Mouse (Mus musculus) gastrocnemius, postnatal 10 days (tissue): ENCODE measurements around the gene 4933411K16Rik. TPM values are rescaled to one million over a fixed set of nuclear protein-coding genes. Genes with fewer than 3 reads are reported as not detected.

Experiments used
- DNase-seq: peaks from one replicate; pipeline ENCODE4 v3.0.0; 2021; ENCODE audit warnings: mixed read lengths
- total RNA-seq, 2 experiments: library from RNA; stranded (reverse); gene quantifications; 2 replicates each; pipeline ENCODE4 v1.2.3; 2021

Gene 4933411K16Rik
- total RNA-seq, 2 experiments from 2014 or later, result 0.40 to 0.50 TPM

- DNase-seq, result peak; percentile 81
Measured at GRCm38 (mm10) chr19:42035456-42036248, 16.4 kb upstream of the 4933411K16Rik start, which contains the start of gene Ankrd2. Gene Ankrd2 (plus strand): TSS chr19:42036000.

- DNase-seq, result no peak
Measured at GRCm38 (mm10) chr19:42036357-42036756, 15.7 kb upstream of the 4933411K16Rik start.

GRCm38 (mm10) chr19:42037167-42037702 is 14.8 kb upstream of the 4933411K16Rik start:
- DNase-seq, result no peak

GRCm38 (mm10) chr19:42038310-42038709 is 13.7 kb upstream of the 4933411K16Rik start:
- DNase-seq, result no peak

- DNase-seq, result no peak
Measured at GRCm38 (mm10) chr19:42043988-42044387, 8.1 kb upstream of the 4933411K16Rik start.

GRCm38 (mm10) chr19:42045269-42046102 is 6.6 kb upstream of the 4933411K16Rik start, which contains the start of gene Hoga1:
Gene Hoga1 (plus strand): TSS chr19:42045610.
- peak; percentile 75 for DNase-seq

GRCm38 (mm10) chr19:42050251-42050650 is 1.8 kb upstream of the 4933411K16Rik start:
- no peak for DNase-seq

GRCm38 (mm10) chr19:42051351-42051750 is 697 bp upstream of the 4933411K16Rik start:
- no peak for DNase-seq

- DNase-seq, result no peak
Measured at GRCm38 (mm10) chr19:42054255-42054654, 2.2 kb downstream of the 4933411K16Rik start.

GRCm38 (mm10) chr19:42055881-42056280 is 3.8 kb downstream of the 4933411K16Rik start:
- DNase-seq, result peak; percentile 69

GRCm38 (mm10) chr19:42056719-42057409 is 4.8 kb downstream of the 4933411K16Rik start:
- DNase-seq, result no peak

- DNase-seq, result no peak
Measured at GRCm38 (mm10) chr19:42058426-42058825, 6.4 kb downstream of the 4933411K16Rik start.

GRCm38 (mm10) chr19:42061443-42061842 is 9.4 kb downstream of the 4933411K16Rik start:
- no peak for DNase-seq

GRCm38 (mm10) chr19:42068441-42069240 is 16.6 kb downstream of the 4933411K16Rik start:
- DNase-seq, result no peak

- DNase-seq, result no peak
Measured at GRCm38 (mm10) chr19:42069241-42069525, 17.1 kb downstream of the 4933411K16Rik start.

- DNase-seq, result no peak
Measured at GRCm38 (mm10) chr19:42071221-42071620, 19.2 kb downstream of the 4933411K16Rik start.

- no peak for DNase-seq
Measured at GRCm38 (mm10) chr19:42071886-42072608, 20.0 kb downstream of the 4933411K16Rik start.

GRCm38 (mm10) chr19:42072802-42073201 is 20.8 kb downstream of the 4933411K16Rik start:
- DNase-seq, result no peak

- no peak for DNase-seq
Measured at GRCm38 (mm10) chr19:42075051-42075450, 23.0 kb downstream of the 4933411K16Rik start.

- DNase-seq, result no peak
Measured at GRCm38 (mm10) chr19:42075992-42076391, 23.9 kb downstream of the 4933411K16Rik start.

- DNase-seq, result no peak
Measured at GRCm38 (mm10) chr19:42078566-42078965, 26.5 kb downstream of the 4933411K16Rik start.
